Mouse (Mus musculus): ENCODE results near the gene Cd244a.

- no peak for TF ChIP-seq POLR2A (IDR thresholded peaks at IDR 0.05; ENCODE audit: insufficient read depth, low read length)
- TF ChIP-seq EP300 (IDR thresholded peaks at IDR 0.05; ENCODE audit: insufficient read depth, low read depth, low read length), result no peak
Measured at GRCm38 (mm10) chr1:171560262-171560661, 1.3 kb downstream of the Cd244a start.
